Mouse (Mus musculus) intestine, postnatal 0 days (tissue): ENCODE measurements at regions not wholly inside any gene's neighbourhood (a gene's known extent, or its start where the extent isn't known, plus 50 kb on each side); places are given as distances from the start of the nearest gene placed in this dataset.

ENCODE experiments used
- ATAC-seq: fragments of 200-750 bp; cut with Nextera tagmentation; 2 replicates; pipeline ENCODE4 v1.8.0; 2017; ENCODE audit warnings: mild to moderate bottlenecking, moderate TSS enrichment, moderate library complexity
- H3K27ac ChIP-seq: fragments of 300-500 bp; sonication (generic); 2 replicates; pipeline ENCODE4 v1.5.1; 2014; ENCODE audit warnings: mild to moderate bottlenecking, low read depth, low read length, moderate library complexity
- H3K27me3 ChIP-seq: fragments of 300-500 bp; sonication (generic); replicated peaks from 2 replicates; pipeline ENCODE4 v1.6.1; 2014; ENCODE audit warnings: low read length, mixed read lengths; ENCODE audit not compliant: control insufficient read depth, insufficient read depth
- H3K36me3 ChIP-seq: fragments of 300-500 bp; sonication (generic); 2 replicates; pipeline ENCODE4 v1.6.1; 2014; ENCODE audit warnings: mild to moderate bottlenecking, moderate library complexity; ENCODE audit not compliant: control insufficient read depth, insufficient read depth
- H3K4me1 ChIP-seq: fragments of 300-500 bp; sonication (generic); replicated peaks from 2 replicates; pipeline ENCODE4 v1.6.1; 2014; ENCODE audit warnings: antibody characterized with exemption, low read length, mixed read lengths; ENCODE audit not compliant: control insufficient read depth, insufficient read depth
- H3K4me2 ChIP-seq: fragments of 300-500 bp; sonication (generic); replicated peaks from 2 replicates; pipeline ENCODE4 v1.6.1; 2014; ENCODE audit warnings: low read depth, mild to moderate bottlenecking, moderate library complexity
- H3K4me3 ChIP-seq: fragments of 300-500 bp; sonication (generic); 2 replicates; pipeline ENCODE4 v1.5.1; 2014; ENCODE audit warnings: low read depth, low read length
- H3K9ac ChIP-seq: fragments of 300-500 bp; sonication (generic); 2 replicates; pipeline ENCODE4 v1.6.1; 2014; ENCODE audit warnings: mild to moderate bottlenecking, low read depth, low read length
- H3K9me3 ChIP-seq: fragments of 300-500 bp; sonication (generic); 2 replicates; pipeline ENCODE4 v1.6.1; 2016; ENCODE audit warnings: mixed run types; ENCODE audit not compliant: control insufficient read depth
- CTCF ChIP-seq: sonication (generic); IDR thresholded peaks from 2 replicates; pipeline ENCODE4 v1.5.1; 2016; ENCODE audit warnings: low read depth, mild to moderate bottlenecking, control low read depth, antibody characterized with exemption, moderate library complexity
- WGBS: fragments of 180-500 bp; shearing (Covaris S2); extraction: QIAGEN DNeasy Blood & Tissue Kit; methylation state at CpG from one replicate; pipeline ENCODE4 v1.1.7; 2014; 5-methylcytosine and 5-hydroxymethylcytosine counted together

- no peaks in the 10 kb centered on the region for H3K36me3 ChIP-seq
- WGBS, result 72% methylated on average over 2 of the region's 2 CpGs
Measured at GRCm38 (mm10) chr5:47240060-47240459, 742.9 kb upstream of the Slit2 start.

GRCm38 (mm10) chr5:47240586-47240985 is 742.4 kb upstream of the Slit2 start:
- Histone ChIP-seq H3K4me1 (no peaks in the 10 kb centered on the region), H3K27me3 (no peaks in the 10 kb centered on the region), H3K9me3 (no peaks in the 10 kb centered on the region), H3K27ac (no peak overlapping the region), H3K9ac (no peak overlapping the region), H3K36me3 (no peaks in the 10 kb centered on the region), H3K4me2 (no peak overlapping the region), H3K4me3 (no peak overlapping the region)
- no peak for TF ChIP-seq CTCF
- WGBS, result 67% methylated on average over 7 of the region's 7 CpGs
- no peak for ATAC-seq

More at GRCm38 (mm10) chr5:47240060-47240459, 742.9 kb upstream of the Slit2 start:
- no peak overlapping the region for H3K9ac ChIP-seq
- H3K27me3 ChIP-seq, result no peaks in the 10 kb centered on the region
- H3K27ac ChIP-seq, result no peak overlapping the region
- no peaks in the 10 kb centered on the region for H3K4me1 ChIP-seq
- no peak for ATAC-seq
- H3K4me2 ChIP-seq, result no peak overlapping the region
- TF ChIP-seq CTCF, result no peak
- no peaks in the 10 kb centered on the region for H3K9me3 ChIP-seq
- H3K4me3 ChIP-seq, result no peak overlapping the region

- H3K4me2 ChIP-seq, result no peak overlapping the region
- no peaks in the 10 kb centered on the region for H3K4me1 ChIP-seq
- no peaks in the 10 kb centered on the region for H3K9me3 ChIP-seq
- no peak for ATAC-seq
- H3K4me3 ChIP-seq, result no peak overlapping the region
- H3K9ac ChIP-seq, result no peak overlapping the region
- no peaks in the 10 kb centered on the region for H3K36me3 ChIP-seq
- H3K27me3 ChIP-seq, result no peaks in the 10 kb centered on the region
- TF ChIP-seq CTCF, result no peak
- H3K27ac ChIP-seq, result no peak overlapping the region
Measured at GRCm38 (mm10) chr5:47254835-47255369, 728.0 kb upstream of the Slit2 start.

GRCm38 (mm10) chr5:47261658-47262411 is 721.1 kb upstream of the Slit2 start:
- 78% methylated on average over 5 of the region's 5 CpGs for WGBS
- H3K4me3 ChIP-seq, result no peak overlapping the region
- no peak for ATAC-seq
- no peaks in the 10 kb centered on the region for H3K27me3 ChIP-seq
- H3K4me1 ChIP-seq, result no peaks in the 10 kb centered on the region
- no peak for TF ChIP-seq CTCF
- no peak overlapping the region for H3K4me2 ChIP-seq
- H3K27ac ChIP-seq, result no peak overlapping the region
- no peaks in the 10 kb centered on the region for H3K36me3 ChIP-seq
- H3K9me3 ChIP-seq, result no peaks in the 10 kb centered on the region
- H3K9ac ChIP-seq, result no peak overlapping the region

DNA sequence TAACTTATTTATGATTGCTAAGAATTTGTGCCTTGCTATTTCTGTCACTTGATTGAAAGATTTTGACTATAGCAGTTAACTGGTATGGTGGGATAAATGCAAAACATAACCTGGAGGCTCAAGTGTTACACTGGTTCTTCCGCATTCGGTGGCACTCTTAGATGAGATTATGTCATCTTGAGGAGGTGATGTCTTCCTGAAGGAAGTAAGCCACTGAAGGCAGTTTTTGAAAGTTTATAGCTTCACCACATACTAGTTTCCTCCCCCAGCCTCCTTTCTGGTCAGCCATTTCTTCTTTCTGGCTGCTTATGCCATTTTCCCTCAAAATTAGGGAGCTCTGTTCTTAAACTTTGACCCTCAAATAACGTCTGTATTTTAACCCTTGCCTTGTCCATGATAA is 710.3 kb upstream of the Slit2 start:
- ATAC-seq, result no peak
- TF ChIP-seq CTCF, result no peak
- no peak overlapping the region for H3K9ac ChIP-seq
- WGBS, result 77% methylated on average over 3 of the region's 3 CpGs
- H3K27ac ChIP-seq, result no peak overlapping the region
- no peaks in the 10 kb centered on the region for H3K36me3 ChIP-seq
- H3K4me2 ChIP-seq, result no peak overlapping the region
- no peak overlapping the region for H3K4me3 ChIP-seq
- no peaks in the 10 kb centered on the region for H3K4me1 ChIP-seq
- H3K9me3 ChIP-seq, result no peaks in the 10 kb centered on the region
- no peaks in the 10 kb centered on the region for H3K27me3 ChIP-seq

DNA sequence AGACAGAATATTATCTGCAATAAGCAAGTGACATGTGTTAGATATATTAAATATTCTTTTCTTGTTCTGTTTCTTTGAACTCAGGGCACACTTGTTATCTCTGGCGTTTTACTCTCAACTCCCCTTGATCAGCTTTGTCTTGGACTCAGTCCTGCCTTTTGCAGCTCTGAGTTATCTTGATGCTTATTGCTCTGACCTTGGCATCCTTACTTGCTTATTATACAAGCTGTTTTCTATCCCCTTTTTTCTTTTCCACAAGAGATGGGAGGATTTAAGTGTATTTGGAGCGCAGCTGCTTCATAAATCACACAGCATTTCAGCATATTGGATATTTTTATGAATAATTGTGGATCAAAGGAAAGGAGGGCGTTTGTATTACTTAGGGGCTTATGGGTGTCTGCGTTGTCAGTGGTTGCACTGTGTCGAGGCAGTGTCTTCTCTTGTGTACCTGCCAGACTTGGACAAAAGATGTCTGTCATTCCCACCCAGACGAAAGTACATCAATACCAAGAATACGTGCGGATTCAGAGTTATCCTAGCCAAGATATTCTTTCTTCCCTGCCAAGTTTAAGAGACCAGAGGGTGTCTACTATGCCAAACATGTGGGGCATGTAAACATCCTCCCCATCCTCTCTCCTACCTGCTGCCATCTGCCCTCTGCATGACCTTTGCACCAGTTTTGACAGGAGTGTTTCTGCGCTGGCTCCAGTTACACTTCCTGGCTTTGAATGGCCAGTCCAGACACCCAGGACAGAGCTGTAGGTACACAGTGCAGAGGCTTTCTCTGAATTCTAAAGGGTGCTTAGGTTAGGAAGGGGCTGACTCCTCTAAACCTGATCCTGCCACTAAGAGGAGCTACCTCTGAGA is 709.3 kb upstream of the Slit2 start:
- TF ChIP-seq CTCF, result no peak
- Histone ChIP-seq H3K27me3 (no peaks in the 10 kb centered on the region), H3K27ac (no peak overlapping the region), H3K4me1 (no peaks in the 10 kb centered on the region), H3K36me3 (no peaks in the 10 kb centered on the region), H3K4me2 (no peak overlapping the region), H3K9me3 (no peaks in the 10 kb centered on the region), H3K9ac (no peak overlapping the region), H3K4me3 (no peak overlapping the region)
- ATAC-seq, result 0 out of 2 replicates have a peak, but pooled peaks have one; percentile 19
- 46% methylated on average over 9 of the region's 9 CpGs for WGBS
